Mouse (Mus musculus): ENCODE data around the gene Dcdc2b. TPM values are rescaled to one million over a fixed set of nuclear protein-coding genes. Genes with fewer than 3 reads are reported as not detected.

Gene Dcdc2b
- polyA plus RNA-seq, 1 experiment: 1.1 TPM

- no peak for DNase-seq (ENCODE audit: low read depth, low spot score)
- 90% methylated on average over 1 of the region's 1 CpGs for WGBS
These were observed 29.7 kb downstream of the Dcdc2b start for GRCm38 (mm10) chr4:129584370-129584769.

- DNase-seq (ENCODE audit: low read depth, low spot score): no peak
- 94% methylated on average over 1 of the region's 1 CpGs for WGBS
These were observed 31.8 kb downstream of the Dcdc2b start for GRCm38 (mm10) chr4:129582251-129582650.

GRCm38 (mm10) chr4:129580347-129580746 lies 33.7 kb downstream of the Dcdc2b start:
- WGBS: 60% methylated on average over 7 of the region's 7 CpGs
- no peak for DNase-seq (ENCODE audit: low read depth, low spot score)

GRCm38 (mm10) chr4:129578466-129578865 lies 35.6 kb downstream of the Dcdc2b start, which contains the start of gene Fam167b:
Fam167b (minus strand) TSS chr4:129578549.
- DNase-seq (ENCODE audit: low read depth, low spot score): no peak
- WGBS: 50% methylated on average over 5 of the region's 5 CpGs

GRCm38 (mm10) chr4:129577688-129578087 lies 36.4 kb downstream of the Dcdc2b start:
- DNase-seq (ENCODE audit: low read depth, low spot score): no peak

GRCm38 (mm10) chr4:129576863-129577491 lies 37.1 kb downstream of the Dcdc2b start:
- WGBS: 28% methylated on average over 21 of the region's 21 CpGs
- DNase-seq (ENCODE audit: low read depth, low spot score): no peak

More at GRCm38 (mm10) chr4:129577688-129578087, 36.4 kb downstream of the Dcdc2b start:
- 81% methylated on average over 7 of the region's 7 CpGs for WGBS

GRCm38 (mm10) chr4:129575171-129575844 lies 38.7 kb downstream of the Dcdc2b start:
- no peak for DNase-seq (ENCODE audit: low read depth, low spot score)
- 49% methylated on average over 8 of the region's 8 CpGs for WGBS

GRCm38 (mm10) chr4:129573430-129573829 lies 40.6 kb downstream of the Dcdc2b start, which contains the start of gene Lck:
Lck (minus strand) TSS chr4:129573641.
- 77% methylated on average over 8 of the region's 8 CpGs for WGBS
- no peak for DNase-seq (ENCODE audit: low read depth, low spot score)

GRCm38 (mm10) chr4:129573093-129573370 lies 41.0 kb downstream of the Dcdc2b start:
- no peak for DNase-seq (ENCODE audit: low read depth, low spot score)
- WGBS: 96% methylated on average over 4 of the region's 4 CpGs

- 73% methylated on average over 13 of the region's 13 CpGs for WGBS
- no peak for DNase-seq (ENCODE audit: low read depth, low spot score)
These were observed 41.6 kb downstream of the Dcdc2b start for GRCm38 (mm10) chr4:129572236-129573092.

- no peak for DNase-seq (ENCODE audit: low read depth, low spot score)
- 76% methylated on average over 8 of the region's 8 CpGs for whole genome bisulfite sequencing
These were observed 42.4 kb downstream of the Dcdc2b start for GRCm38 (mm10) chr4:129571551-129572084.

- WGBS: 78% methylated on average over 6 of the region's 6 CpGs
- no peak for DNase-seq (ENCODE audit: low read depth, low spot score)
These were observed 44.0 kb downstream of the Dcdc2b start for GRCm38 (mm10) chr4:129570028-129570427.

- WGBS: 91% methylated on average over 7 of the region's 7 CpGs
- DNase-seq (ENCODE audit: low read depth, low spot score): no peak
These were observed 45.7 kb downstream of the Dcdc2b start for GRCm38 (mm10) chr4:129568366-129568765.

- no peak for DNase-seq (ENCODE audit: low read depth, low spot score)
- 55% methylated on average over 6 of the region's 6 CpGs for WGBS
These were observed 48.9 kb downstream of the Dcdc2b start for GRCm38 (mm10) chr4:129565139-129565538.

- WGBS: 28% methylated on average over 8 of the region's 8 CpGs
- peak; percentile 48 for DNase-seq (ENCODE audit: low read depth, low spot score)
These were observed 50.3 kb downstream of the Dcdc2b start for GRCm38 (mm10) chr4:129563718-129564117.

GRCm38 (mm10) chr4:129561184-129561583 lies 52.9 kb downstream of the Dcdc2b start:
- WGBS: 56% methylated on average over 5 of the region's 5 CpGs
- no peak for DNase-seq (ENCODE audit: low read depth, low spot score)

Data from large intestine, adult 2 months (tissue).